21 mouse cellular contexts compared by ENCODE assay signal in genomic region chr1:17450295-17450694, GRCm38 (mm10).
DNase-seq lines count a peak whose midpoint lies in the region; ATAC-seq lines count a peak whose summit lies in the region.
"Had no signal": no experiment of that assay in that cellular context is flagged by ENCODE, and none has a peak within 500 bp of the region (broad histone marks: within the 10 kb centered on the region; RNA-seq: fewer than 3 reads in every experiment).

No protein-coding gene starts in this region.

- no peaks in the 10 kb centered on the region for H3K9me3 ChIP-seq in heart, embryonic 13.5 days
- H3K9me3 ChIP-seq in kidney, embryonic 16.5 days (ENCODE audit: low read length): no peaks in the 10 kb centered on the region
- H3K9me3 ChIP-seq in embryonic facial prominence, embryonic 10.5 days: no peaks in the 10 kb centered on the region
- H3K9me3 ChIP-seq: embryonic facial prominence, embryonic 13.5 days; forebrain, embryonic 15.5 days; liver, embryonic 13.5 days; midbrain, embryonic 12.5 days had no signal

- DNase-seq in heart, adult 9 months (ENCODE audit: low spot score in 2 of 2): no peak
- DNase-seq in kidney, adult 8-10 months: no peak
- no peak for DNase-seq in embryonic facial prominence, embryonic 10.5 days (ENCODE audit: low spot score)
- DNase-seq in mesoderm, embryonic 11.5 days (ENCODE audit: low read depth, low spot score): peak; percentile 36
- DNase-seq in left cerebral cortex, postnatal 4 days: no peak
- DNase-seq: adrenal gland, adult 8-10 months; cerebellum, adult 11-12 months; cerebellum, postnatal 14 days; gastrocnemius, postnatal 36 days; kidney, adult 11 months; layer of hippocampus, adult 9-11 months; liver, embryonic 13.5 days; lung, adult 2 months; lung, postnatal 14 days; thymus, adult 2 months had no signal

- 0 out of 2 replicates have a peak, but pooled peaks cover 2% of the 10 kb centered on the region for H3K4me1 ChIP-seq in heart, embryonic 13.5 days
- peaks cover 10% of the 10 kb centered on the region for H3K4me1 ChIP-seq in kidney, embryonic 16.5 days (ENCODE audit: insufficient read depth, low read length)
- H3K4me1 ChIP-seq in embryonic facial prominence, embryonic 10.5 days: peaks cover 16% of the 10 kb centered on the region
- H3K4me1 ChIP-seq: embryonic facial prominence, embryonic 13.5 days; forebrain, embryonic 15.5 days; liver, embryonic 13.5 days; midbrain, embryonic 12.5 days had no signal

- H3K4me2 ChIP-seq in heart, embryonic 13.5 days: no peak overlapping the region
- no peak overlapping the region for H3K4me2 ChIP-seq in kidney, embryonic 16.5 days (replicated peaks; ENCODE audit: low read depth, low read length)
- H3K4me2 ChIP-seq: embryonic facial prominence, embryonic 13.5 days; forebrain, embryonic 15.5 days; liver, embryonic 13.5 days; midbrain, embryonic 12.5 days had no signal

- no peak overlapping the region for H3K9ac ChIP-seq in heart, embryonic 13.5 days
- no peak overlapping the region for H3K9ac ChIP-seq in kidney, embryonic 16.5 days (replicated peaks; ENCODE audit: low read length)
- H3K9ac ChIP-seq: embryonic facial prominence, embryonic 13.5 days; forebrain, embryonic 15.5 days; liver, embryonic 13.5 days; midbrain, embryonic 12.5 days had no signal

- H3K27me3 ChIP-seq in heart, embryonic 13.5 days (replicated peaks): no peaks in the 10 kb centered on the region
- no peaks in the 10 kb centered on the region for H3K27me3 ChIP-seq in kidney, embryonic 16.5 days (ENCODE audit: insufficient read depth, low read length)
- H3K27me3 ChIP-seq in embryonic facial prominence, embryonic 10.5 days (replicated peaks; ENCODE audit: low read depth, poor library complexity, severe bottlenecking): no peaks in the 10 kb centered on the region
- H3K27me3 ChIP-seq: embryonic facial prominence, embryonic 13.5 days; forebrain, embryonic 15.5 days; liver, embryonic 13.5 days; midbrain, embryonic 12.5 days had no signal

- ATAC-seq in heart, embryonic 13.5 days (ENCODE audit: extremely low read depth, insufficient number of reproducible peaks, low FRiP score, low TSS enrichment): no peak
- ATAC-seq in kidney, embryonic 16.5 days (ENCODE audit: low FRiP score, low TSS enrichment): peak; percentile 49; the same call in 1 of the 2 replicates
- ATAC-seq: forebrain, embryonic 15.5 days had no signal

- intact Hi-C loops in left cerebral cortex, postnatal 4 days (cut with DNase I): no loop called here

- no peaks in the 10 kb centered on the region for H3K36me3 ChIP-seq in heart, embryonic 13.5 days
- H3K36me3 ChIP-seq in kidney, embryonic 16.5 days (ENCODE audit: insufficient read depth, low read length): no peaks in the 10 kb centered on the region
- no peaks in the 10 kb centered on the region for H3K36me3 ChIP-seq in embryonic facial prominence, embryonic 10.5 days (replicated peaks)
- H3K36me3 ChIP-seq: embryonic facial prominence, embryonic 13.5 days; forebrain, embryonic 15.5 days; liver, embryonic 13.5 days; midbrain, embryonic 12.5 days had no signal

- H3K4me3 ChIP-seq in heart, embryonic 13.5 days: no peak overlapping the region
- no peak overlapping the region for H3K4me3 ChIP-seq in kidney, embryonic 16.5 days (ENCODE audit: low read length)
- H3K4me3 ChIP-seq in embryonic facial prominence, embryonic 10.5 days: no peak overlapping the region
- H3K4me3 ChIP-seq: embryonic facial prominence, embryonic 13.5 days; forebrain, embryonic 15.5 days; liver, embryonic 13.5 days; midbrain, embryonic 12.5 days had no signal

- peak overlapping the region; percentile 55 for H3K27ac ChIP-seq in heart, embryonic 13.5 days (replicated peaks)
- H3K27ac ChIP-seq in kidney, embryonic 16.5 days (ENCODE audit: low read length): peak overlapping the region; percentile 88
- H3K27ac ChIP-seq in embryonic facial prominence, embryonic 10.5 days (replicated peaks): peak overlapping the region; percentile 72
- H3K27ac ChIP-seq: embryonic facial prominence, embryonic 13.5 days; forebrain, embryonic 15.5 days; liver, embryonic 13.5 days; midbrain, embryonic 12.5 days; stomach, postnatal 0 days had no signal
